Mouse (Mus musculus) G1E-ER4 (cell line): ENCODE results near the gene Gng2. TPM values are rescaled to one million over a fixed set of nuclear protein-coding genes. Genes with fewer than 3 reads are reported as not detected.

Source experiments
- GATA1 ChIP-seq: IDR thresholded peaks from one replicate; pipeline ENCODE4 v1.8.0; 2012; ENCODE audit warnings: low read length, inconsistent platforms
- polyA plus RNA-seq: library from polyadenylated mRNA; stranded (reverse); fragments of >175 nt; gene quantifications from 2 replicates; pipeline ENCODE4 v1.2.3, GENCODE M21; 2012

Gng2 gene
- polyA plus RNA-seq: 0.40 and 0.67 TPM in 2 replicates

DNA sequence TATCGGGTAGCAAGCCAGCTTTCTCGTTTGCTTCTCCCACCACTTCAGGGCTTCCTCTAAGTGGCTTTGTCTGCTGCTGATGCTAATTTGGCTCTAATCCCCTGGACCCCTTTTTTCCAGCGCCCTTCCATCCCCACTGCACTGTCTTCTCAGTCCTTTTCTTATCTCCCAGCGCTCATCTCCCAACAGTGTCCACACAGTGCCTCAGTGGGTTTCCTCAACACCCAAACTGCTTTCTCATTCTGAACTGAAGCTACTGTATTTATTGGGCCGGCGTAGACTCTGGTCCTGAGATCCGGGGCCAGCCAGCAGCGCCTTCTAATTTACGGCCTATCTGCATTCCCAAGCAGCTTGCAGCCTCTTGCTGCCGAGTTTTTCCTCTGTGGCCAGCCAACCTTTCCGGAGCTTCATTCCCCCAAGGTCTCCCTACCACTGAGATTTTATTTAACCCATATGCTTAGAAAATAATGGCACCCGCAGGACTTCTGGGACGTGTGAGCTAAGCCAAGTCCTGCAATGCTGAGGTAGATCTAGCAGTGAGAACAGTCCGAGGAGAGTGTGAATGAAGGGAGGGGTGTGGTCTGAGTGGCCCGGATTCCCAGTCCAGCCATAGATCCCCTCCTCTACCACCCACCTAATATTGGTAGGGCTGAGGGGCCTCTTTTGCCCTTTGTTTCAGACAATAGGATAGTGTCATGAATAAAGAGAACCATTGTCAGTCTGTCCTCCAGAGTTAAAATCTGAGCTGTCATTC is at the start of gene Gng2:
TSS of gene Gng2 (minus strand) at position 357 of the 754 bp plus-strand sequence.
- TF ChIP-seq GATA1: no peak

- TF ChIP-seq GATA1: no peak
These were observed 47.7 kb upstream of the Gng2 start for GRCm38 (mm10) chr14:20024888-20025719.

- no peak for TF ChIP-seq GATA1
These were observed 46.5 kb upstream of the Gng2 start for GRCm38 (mm10) chr14:20023939-20024338.

DNA sequence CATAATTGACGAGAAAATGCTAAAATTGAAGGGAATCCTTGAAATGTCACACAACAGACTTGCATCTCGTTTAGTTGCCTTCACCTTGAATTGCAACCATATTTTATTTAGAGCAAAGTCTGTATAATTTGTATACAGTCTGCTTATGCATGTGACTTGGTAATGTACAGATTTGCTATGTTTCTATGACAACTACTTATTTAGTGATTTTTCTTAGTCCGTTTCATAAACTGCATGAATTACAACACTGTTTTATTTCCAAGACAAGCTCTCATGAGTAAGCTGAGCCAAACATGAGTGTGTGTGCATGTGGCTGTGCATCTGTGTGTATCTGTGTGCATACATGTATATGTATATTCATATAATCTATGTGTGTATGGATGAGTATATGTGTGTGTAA is 42.1 kb upstream of the Gng2 start:
- no peak for TF ChIP-seq GATA1

DNA sequence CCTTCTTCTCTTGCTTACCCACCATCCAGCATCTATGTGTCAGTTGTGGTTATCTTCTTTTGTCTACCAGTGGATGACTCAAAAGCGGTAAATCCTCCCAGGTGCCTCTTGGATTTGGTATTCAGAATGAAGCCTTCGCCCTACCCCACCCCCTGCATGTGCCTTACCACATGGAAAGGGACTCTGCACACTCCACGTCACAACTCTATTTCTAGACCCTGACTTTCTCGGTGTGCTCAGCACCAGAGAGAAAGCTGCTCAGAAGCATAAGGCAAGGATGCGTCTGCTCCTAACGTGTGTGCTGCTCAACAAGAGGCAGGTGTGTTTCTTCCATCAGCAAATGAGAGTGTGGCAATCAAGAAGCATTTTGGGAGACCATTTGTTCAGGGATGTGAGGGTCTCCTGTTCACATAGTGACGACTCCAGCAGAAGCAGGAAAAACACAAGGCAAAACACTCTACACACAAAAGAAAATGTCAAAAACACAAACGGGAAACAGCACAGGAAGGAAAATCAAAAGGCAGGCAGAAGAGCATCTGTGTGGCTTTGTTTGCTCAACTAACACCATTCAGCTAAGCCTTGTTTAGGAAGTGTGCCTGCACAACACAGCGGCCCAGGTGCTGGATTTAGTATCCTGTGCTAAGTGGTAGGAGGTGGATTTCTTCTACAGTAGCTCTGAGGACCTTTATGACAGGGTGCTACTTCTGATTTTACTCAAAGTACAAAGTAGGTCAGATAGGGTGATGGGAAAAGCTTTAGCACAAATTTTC is 35.3 kb upstream of the Gng2 start:
- TF ChIP-seq GATA1: no peak

- no peak for TF ChIP-seq GATA1
These were observed 30.0 kb upstream of the Gng2 start for GRCm38 (mm10) chr14:20007446-20007845.

DNA sequence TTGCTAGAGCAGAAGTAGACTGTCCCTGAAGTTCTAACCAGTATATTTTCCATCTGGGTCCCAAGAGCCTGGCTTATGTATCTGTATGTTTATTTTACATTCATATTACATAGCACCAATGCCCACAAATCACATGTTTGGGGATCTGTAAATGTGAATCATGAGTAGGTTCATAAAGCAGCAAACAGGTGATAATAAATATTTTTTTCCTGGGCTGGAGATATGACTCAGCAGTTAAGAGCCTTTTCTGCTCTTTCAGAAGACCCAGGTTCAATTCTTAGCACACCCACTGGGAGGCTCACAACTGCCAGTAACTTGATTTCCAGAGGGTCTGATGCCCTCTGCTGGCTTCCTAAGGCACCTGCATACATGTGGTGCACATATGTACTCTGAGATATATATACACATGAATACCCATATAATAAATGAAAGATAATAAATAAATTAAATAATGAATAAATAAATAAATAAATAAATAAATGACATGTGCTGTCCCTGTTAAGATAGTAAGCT is 27.4 kb upstream of the Gng2 start:
- TF ChIP-seq GATA1: no peak

GRCm38 (mm10) chr14:19996853-19997252 is 19.4 kb upstream of the Gng2 start:
- TF ChIP-seq GATA1: no peak

DNA sequence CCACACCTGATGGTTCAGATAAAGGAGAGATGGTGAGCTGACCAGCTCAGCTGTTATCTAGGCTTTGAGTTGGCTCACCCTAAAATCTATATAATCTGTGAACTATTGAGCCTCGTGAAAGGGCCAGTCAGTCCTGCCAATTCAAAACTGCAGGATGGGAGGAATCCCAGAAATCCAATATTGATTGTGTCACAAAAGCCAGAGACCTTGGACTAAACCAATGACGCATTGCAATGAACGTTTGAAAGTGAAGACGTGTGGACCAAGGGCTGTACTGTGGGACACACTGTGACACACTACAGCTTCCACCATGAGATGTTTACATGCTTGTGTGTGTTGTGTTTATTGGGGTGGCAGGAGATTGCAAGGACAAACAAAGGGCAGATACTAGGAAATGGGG is 18.5 kb upstream of the Gng2 start:
- TF ChIP-seq GATA1: no peak

GRCm38 (mm10) chr14:19994068-19994467 is 16.6 kb upstream of the Gng2 start:
- TF ChIP-seq GATA1: no peak

DNA sequence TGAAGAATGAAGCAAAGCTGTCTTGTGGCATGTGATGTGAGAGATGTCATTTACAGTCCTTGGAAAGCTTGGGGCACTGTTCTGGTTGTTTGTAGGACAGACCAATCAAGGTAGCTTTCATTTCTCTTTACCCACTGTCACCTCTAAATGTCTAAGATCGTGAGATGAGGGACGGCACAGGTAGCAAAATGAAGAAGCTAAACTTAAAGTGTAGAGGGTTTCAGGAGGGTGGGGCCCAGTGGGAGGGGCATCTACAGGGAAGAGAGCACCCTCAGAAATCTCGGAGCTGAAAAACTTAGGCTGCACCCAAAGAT is 16.1 kb upstream of the Gng2 start:
- TF ChIP-seq GATA1: no peak

DNA sequence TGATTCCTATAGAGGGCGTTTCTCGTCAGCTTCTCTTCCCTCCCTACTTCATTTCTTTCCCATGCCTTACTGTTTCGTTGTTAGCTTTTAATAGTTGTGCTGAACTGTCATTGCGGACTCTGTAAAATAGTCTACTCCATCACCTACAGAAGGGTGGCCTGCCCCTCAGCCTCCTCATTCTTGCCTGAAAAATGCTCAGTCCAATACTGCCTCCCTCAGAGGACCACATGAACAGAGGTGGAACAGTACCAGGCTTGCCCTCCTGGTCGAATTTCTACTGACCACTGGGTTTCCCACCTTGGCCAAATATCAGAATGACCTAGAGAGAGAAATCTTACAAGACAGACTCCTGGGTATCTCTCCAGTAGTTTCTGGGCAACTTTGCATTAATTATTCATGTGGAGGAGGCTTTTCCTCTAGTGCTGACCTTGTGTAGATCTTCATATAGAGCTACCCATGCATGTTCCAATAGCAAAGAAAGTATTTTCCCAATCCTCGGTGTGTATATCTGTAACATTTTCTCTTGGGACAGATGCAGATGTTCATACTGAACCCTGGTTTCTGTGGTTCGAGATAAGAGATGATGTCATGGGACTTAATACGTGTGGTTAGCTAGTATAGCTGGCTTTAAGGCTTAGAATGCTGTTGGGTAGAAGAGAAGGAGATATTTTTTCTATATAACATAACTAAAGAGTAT is 15.6 kb upstream of the Gng2 start:
- TF ChIP-seq GATA1: no peak

GRCm38 (mm10) chr14:19991861-19992260 is 14.4 kb upstream of the Gng2 start:
- TF ChIP-seq GATA1: no peak

DNA sequence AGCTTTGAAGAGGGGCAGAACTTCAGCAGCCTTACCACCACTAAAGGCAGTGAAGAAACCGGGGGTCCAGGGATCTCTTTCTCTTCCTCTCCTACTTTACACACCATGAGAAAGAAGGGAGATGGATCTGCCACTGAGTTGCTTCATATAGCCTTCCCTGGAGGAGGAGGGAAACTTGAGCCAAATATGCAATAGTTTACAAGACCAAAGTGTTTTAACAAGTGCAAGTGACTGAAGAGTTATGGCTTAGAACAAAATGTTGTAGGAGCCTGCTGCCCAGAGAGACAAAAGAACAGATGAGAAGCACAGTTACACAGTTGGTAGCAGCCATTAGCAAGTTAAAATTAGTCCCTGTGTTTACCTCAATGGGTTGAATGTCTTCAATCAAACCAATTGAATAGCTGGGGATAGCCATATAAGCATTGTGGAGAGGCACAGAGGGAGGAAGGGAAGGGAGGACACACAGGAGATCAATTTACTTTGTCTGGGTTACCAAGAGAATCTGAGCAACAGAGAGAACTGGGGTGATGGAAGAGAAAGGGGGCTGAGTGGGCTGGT is 13.1 kb upstream of the Gng2 start:
- TF ChIP-seq GATA1: no peak

GRCm38 (mm10) chr14:19988410-19988809 is 11.0 kb upstream of the Gng2 start:
- TF ChIP-seq GATA1: no peak
